11 mouse cellular contexts compared by ENCODE assay signal in the genomic region with DNA sequence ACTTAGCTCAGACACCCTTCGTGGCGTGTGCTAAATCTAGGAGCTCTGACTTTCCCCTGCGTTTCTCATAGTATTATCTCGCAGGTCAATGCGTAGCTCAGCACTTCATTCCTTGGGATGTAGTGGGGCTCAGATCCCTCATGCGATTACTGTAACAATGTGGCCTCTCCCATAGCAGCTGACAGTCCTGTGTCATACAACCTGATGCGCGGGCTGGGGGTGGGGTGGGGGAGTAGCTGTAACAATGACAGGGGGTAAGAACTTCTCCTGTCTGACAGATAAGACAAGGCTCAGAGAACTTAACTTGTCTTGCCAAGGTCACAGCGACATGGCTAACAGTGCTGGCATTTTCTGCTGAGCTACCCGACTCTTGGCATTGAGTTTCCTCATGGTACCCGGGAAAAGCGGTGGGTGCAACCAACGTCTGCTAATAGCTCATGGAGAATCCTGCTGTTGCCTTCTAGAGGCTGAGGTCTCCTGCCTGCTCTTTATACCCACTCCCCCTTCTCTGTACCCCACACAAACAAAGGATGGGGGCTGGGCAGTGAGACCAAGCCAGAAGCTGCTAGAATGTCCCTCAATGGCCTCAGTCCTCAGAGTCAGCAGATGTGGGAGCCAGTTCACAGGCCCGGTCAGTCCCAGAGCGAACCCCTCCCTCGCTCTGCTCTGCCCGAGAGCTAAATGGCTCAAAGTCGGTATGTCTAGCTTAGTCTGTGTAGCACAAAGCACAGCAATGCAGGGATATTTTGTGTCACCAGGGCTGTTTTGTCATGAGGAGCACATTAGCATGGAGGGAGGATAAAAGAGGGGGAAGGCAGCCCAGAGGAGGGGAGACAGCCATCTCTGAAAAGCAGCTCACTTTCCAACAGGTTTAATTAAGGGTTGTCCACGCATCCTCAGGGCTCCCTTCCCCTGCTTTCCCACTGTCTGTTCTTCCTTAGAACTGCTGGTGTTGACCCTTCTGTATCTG. TPM values are rescaled to one million over a fixed set of nuclear protein-coding genes. Genes with fewer than 3 reads are reported as not detected.
DNase-seq lines count a peak whose midpoint lies in the region; ATAC-seq and TF ChIP-seq lines count a peak whose summit lies in the region.
"Had no signal": no experiment of that assay in that cellular context is flagged by ENCODE, and none has a peak within 500 bp of the region (broad histone marks: within the 10 kb centered on the region; RNA-seq: fewer than 3 reads in every experiment).

No protein-coding gene starts in this region.

- H3K27me3 ChIP-seq in heart, embryonic 13.5 days (replicated peaks): peaks cover 3% of the 10 kb centered on the region; the same call in 1 of the 2 replicates
- no peaks in the 10 kb centered on the region for H3K27me3 ChIP-seq in heart, embryonic 11.5 days (ENCODE audit: control insufficient read depth, insufficient read depth, low read length)
- no peaks in the 10 kb centered on the region for H3K27me3 ChIP-seq in forebrain, embryonic 14.5 days (replicated peaks; ENCODE audit: control insufficient read depth, insufficient read depth, low read length)
- peaks cover 5% of the 10 kb centered on the region for H3K27me3 ChIP-seq in midbrain, embryonic 12.5 days
- H3K27me3 ChIP-seq in intestine, postnatal 0 days (replicated peaks; ENCODE audit: control insufficient read depth, insufficient read depth, low read length): no peaks in the 10 kb centered on the region
- H3K27me3 ChIP-seq: CH12.LX had no signal

- no peak overlapping the region for H3K4me3 ChIP-seq in heart, embryonic 13.5 days
- H3K4me3 ChIP-seq in heart, embryonic 11.5 days (ENCODE audit: low read depth, low read length): no peak overlapping the region
- no peak overlapping the region for H3K4me3 ChIP-seq in cortical plate, adult 2 months (ENCODE audit: insufficient read depth, low read length)
- no peak overlapping the region for H3K4me3 ChIP-seq in forebrain, embryonic 14.5 days (ENCODE audit: low read depth, low read length)
- no peak overlapping the region for H3K4me3 ChIP-seq in midbrain, embryonic 12.5 days
- no peak overlapping the region for H3K4me3 ChIP-seq in intestine, postnatal 0 days (ENCODE audit: low read depth, low read length)

- DNase-seq in forebrain, embryonic 14.5 days (ENCODE audit: low spot score): no peak
- DNase-seq in layer of hippocampus, postnatal 25 days (ENCODE audit: extremely low spot score in 1 of 2, low spot score in 1 of 2): no peak
- DNase-seq in embryo, embryonic 9.5 days (ENCODE audit: extremely low spot score): no peak
- DNase-seq: gastrocnemius, postnatal 10 days; thymus, postnatal 14 days had no signal

- no peak for TF ChIP-seq POLR2A in cortical plate, adult 2 months (IDR thresholded peaks at IDR 0.05; ENCODE audit: extremely low read depth, insufficient read depth, low read length)

- peak overlapping the region; percentile 44; the same call in 1 of the 2 replicates for H3K9ac ChIP-seq in heart, embryonic 13.5 days
- H3K9ac ChIP-seq in heart, embryonic 11.5 days (ENCODE audit: low read depth, low read length): no peak overlapping the region
- H3K9ac ChIP-seq in forebrain, embryonic 14.5 days (ENCODE audit: low read length): peak overlapping the region; percentile 9; the same call in 1 of the 2 replicates
- peak overlapping the region; percentile 24; the same call in 1 of the 2 replicates for H3K9ac ChIP-seq in midbrain, embryonic 12.5 days (replicated peaks)
- no peak overlapping the region for H3K9ac ChIP-seq in intestine, postnatal 0 days (ENCODE audit: low read depth, low read length)

- H3K4me1 ChIP-seq in heart, embryonic 13.5 days: peaks cover 43% of the 10 kb centered on the region
- peaks cover 34% of the 10 kb centered on the region for H3K4me1 ChIP-seq in heart, embryonic 11.5 days (ENCODE audit: control insufficient read depth, insufficient read depth, low read length)
- peaks cover 6% of the 10 kb centered on the region for H3K4me1 ChIP-seq in cortical plate, adult 2 months (ENCODE audit: control insufficient read depth, insufficient read depth, low read length)
- peaks cover 18% of the 10 kb centered on the region for H3K4me1 ChIP-seq in forebrain, embryonic 14.5 days (ENCODE audit: control insufficient read depth, insufficient read depth, low read length)
- H3K4me1 ChIP-seq in midbrain, embryonic 12.5 days: peaks cover 40% of the 10 kb centered on the region
- no peaks in the 10 kb centered on the region; the same call in 1 of the 2 replicates for H3K4me1 ChIP-seq in intestine, postnatal 0 days (replicated peaks; ENCODE audit: control insufficient read depth, insufficient read depth, low read length)

- H3K4me2 ChIP-seq in heart, embryonic 13.5 days: no peak overlapping the region
- no peak overlapping the region for H3K4me2 ChIP-seq in heart, embryonic 11.5 days
- no peak overlapping the region for H3K4me2 ChIP-seq in forebrain, embryonic 14.5 days (ENCODE audit: low read length)
- no peak overlapping the region for H3K4me2 ChIP-seq in midbrain, embryonic 12.5 days (replicated peaks)
- H3K4me2 ChIP-seq in intestine, postnatal 0 days (replicated peaks; ENCODE audit: low read depth): no peak overlapping the region

- 51% methylated on average over 19 of the region's 19 CpGs for WGBS in heart, embryonic 13.5 days
- 55% methylated on average over 19 of the region's 19 CpGs for WGBS in heart, embryonic 11.5 days (ENCODE audit: insufficient replicate concordance)
- WGBS in forebrain, embryonic 14.5 days: 45% methylated on average over 19 of the region's 19 CpGs
- 64% methylated on average over 19 of the region's 19 CpGs for WGBS in midbrain, embryonic 12.5 days
- WGBS in intestine, postnatal 0 days: 74% methylated on average over 19 of the region's 19 CpGs

- H3K27ac ChIP-seq in heart, embryonic 13.5 days (replicated peaks): no peak overlapping the region
- no peak overlapping the region for H3K27ac ChIP-seq in heart, embryonic 11.5 days (ENCODE audit: low read depth, low read length)
- 0 out of 2 replicates have a peak overlapping the region, but pooled peaks have one; percentile 14 for H3K27ac ChIP-seq in cortical plate, adult 2 months (ENCODE audit: insufficient read depth, low read length)
- H3K27ac ChIP-seq in forebrain, embryonic 14.5 days (ENCODE audit: low read depth, low read length): peak overlapping the region; percentile 61; the same call in 1 of the 2 replicates
- peak overlapping the region; percentile 61 for H3K27ac ChIP-seq in midbrain, embryonic 12.5 days (replicated peaks)
- no peak overlapping the region for H3K27ac ChIP-seq in intestine, postnatal 0 days (ENCODE audit: low read depth, low read length)

- ATAC-seq in heart, embryonic 13.5 days (ENCODE audit: extremely low read depth, insufficient number of reproducible peaks, low FRiP score, low TSS enrichment): no peak
- ATAC-seq in heart, embryonic 11.5 days (replicated peaks; ENCODE audit: insufficient number of reproducible peaks, low FRiP score, low TSS enrichment): no peak
- ATAC-seq in forebrain, embryonic 14.5 days: peak; percentile 41; the same call in 1 of the 2 replicates
- ATAC-seq in midbrain, embryonic 12.5 days (ENCODE audit: low FRiP score, low read depth): peak; percentile 48; the same call in 1 of the 2 replicates
- no peak for ATAC-seq in intestine, postnatal 0 days

- H3K9me3 ChIP-seq in heart, embryonic 13.5 days: no peaks in the 10 kb centered on the region
- H3K9me3 ChIP-seq in heart, embryonic 11.5 days (replicated peaks; ENCODE audit: control insufficient read depth, low read length): no peaks in the 10 kb centered on the region
- no peaks in the 10 kb centered on the region for H3K9me3 ChIP-seq in forebrain, embryonic 14.5 days (replicated peaks; ENCODE audit: control insufficient read depth, low read length)
- no peaks in the 10 kb centered on the region for H3K9me3 ChIP-seq in midbrain, embryonic 12.5 days
- H3K9me3 ChIP-seq in intestine, postnatal 0 days (ENCODE audit: control insufficient read depth): no peaks in the 10 kb centered on the region

- TF ChIP-seq CTCF in cortical plate, adult 2 months (IDR thresholded peaks at IDR 0.05; ENCODE audit: extremely low read depth, insufficient read depth, low read length): no peak
- TF ChIP-seq CTCF in intestine, postnatal 0 days (IDR thresholded peaks at IDR 0.05; ENCODE audit: low read depth): no peak

- peaks cover 8% of the 10 kb centered on the region; the same call in 1 of the 2 replicates for H3K36me3 ChIP-seq in heart, embryonic 13.5 days
- H3K36me3 ChIP-seq in heart, embryonic 11.5 days (ENCODE audit: control insufficient read depth, insufficient read depth, low read length): no peaks in the 10 kb centered on the region
- H3K36me3 ChIP-seq in forebrain, embryonic 14.5 days (ENCODE audit: control insufficient read depth, insufficient read depth, low read length): no peaks in the 10 kb centered on the region
- H3K36me3 ChIP-seq in midbrain, embryonic 12.5 days: peaks cover 6% of the 10 kb centered on the region
- no peaks in the 10 kb centered on the region for H3K36me3 ChIP-seq in intestine, postnatal 0 days (ENCODE audit: control insufficient read depth, insufficient read depth)

RNA-seq across cellular contexts. Expression of gene Cdc42ep4, which starts 45.6 kb away (rescaled TPM):
- polyA plus RNA-seq in heart, embryonic 13.5 days (2015; fragmentation: Nextera tagmentation; extraction: Ambion mirVana): 24.0 and 26.1 TPM in 2 replicates
- 18.4 and 19.3 TPM in 2 replicates for polyA plus RNA-seq in heart, embryonic 11.5 days (2014; fragmentation: Nextera tagmentation; extraction: Ambion mirVana)
- 24.3 and 24.7 TPM in 2 replicates for polyA plus RNA-seq in cortical plate, adult 2 months (2012; rRNA removed)
- 52.4 and 61.5 TPM in 2 replicates for polyA plus RNA-seq in forebrain, embryonic 14.5 days (2014; fragmentation: Nextera tagmentation; extraction: Ambion mirVana)
- 102 and 104 TPM in 2 replicates for polyA plus RNA-seq in midbrain, embryonic 12.5 days (2016; fragmentation: Nextera tagmentation; extraction: Ambion mirVana)
- polyA plus RNA-seq in intestine, postnatal 0 days (2015; fragmentation: Nextera tagmentation; extraction: Ambion mirVana): 30.2 and 33.0 TPM in 2 replicates
- 10 to 100 TPM; 41.4 to 41.8 TPM for total RNA-seq in layer of hippocampus, postnatal 25 days (2021)

Comparison
In these comparisons a context has a peak if more than half of its experiments do, and no peak if none do; other contexts are left out.
1. H3K9ac ChIP-seq: peak in heart, embryonic 13.5 days (single experiment), forebrain, embryonic 14.5 days (single experiment) and midbrain, embryonic 12.5 days (single experiment); none in heart, embryonic 11.5 days (single experiment) and intestine, postnatal 0 days (single experiment).
2. ATAC-seq: peak in forebrain, embryonic 14.5 days (single experiment) and midbrain, embryonic 12.5 days (single experiment); none in heart, embryonic 13.5 days (single experiment), heart, embryonic 11.5 days (single experiment) and intestine, postnatal 0 days (single experiment).
3. H3K27ac ChIP-seq: peak in cortical plate, adult 2 months (single experiment), forebrain, embryonic 14.5 days (single experiment) and midbrain, embryonic 12.5 days (single experiment); none in heart, embryonic 13.5 days (single experiment), heart, embryonic 11.5 days (single experiment) and intestine, postnatal 0 days (single experiment).